Mouse (Mus musculus): ENCODE data around the gene Cnn3.
A peak's percentile ranks its signal among the peaks of the same experiment; 100 is the strongest.

Gene Cnn3

GRCm38 (mm10) chr3:121448606-121449005, 22.3 kb downstream of the Cnn3 start:
- no peak for DNase-seq (ENCODE audit: extremely low spot score, low spot score)

GRCm38 (mm10) chr3:121449527-121449926, 23.2 kb downstream of the Cnn3 start:
- DNase-seq (ENCODE audit: extremely low spot score, low spot score): no peak

- no peak for DNase-seq (ENCODE audit: extremely low spot score, low spot score)
Observed at GRCm38 (mm10) chr3:121451404-121451803, 25.1 kb downstream of the Cnn3 start.

GRCm38 (mm10) chr3:121458545-121459492, 32.5 kb downstream of the Cnn3 start:
- no peak for DNase-seq (ENCODE audit: extremely low spot score, low spot score)

GRCm38 (mm10) chr3:121460473-121461193, 34.3 kb downstream of the Cnn3 start:
- no peak for DNase-seq (ENCODE audit: extremely low spot score, low spot score)

GRCm38 (mm10) chr3:121461477-121461876, 35.2 kb downstream of the Cnn3 start:
- no peak for DNase-seq (ENCODE audit: extremely low spot score, low spot score)

- no peak for DNase-seq (ENCODE audit: extremely low spot score, low spot score)
Observed at GRCm38 (mm10) chr3:121462782-121463181, 36.5 kb downstream of the Cnn3 start.

- no peak for DNase-seq (ENCODE audit: extremely low spot score, low spot score)
Observed at GRCm38 (mm10) chr3:121464733-121465305, 38.5 kb downstream of the Cnn3 start.

- no peak for DNase-seq (ENCODE audit: extremely low spot score, low spot score)
Observed at GRCm38 (mm10) chr3:121465795-121466194, 39.5 kb downstream of the Cnn3 start.

GRCm38 (mm10) chr3:121467094-121467552, 40.8 kb downstream of the Cnn3 start:
- DNase-seq (ENCODE audit: extremely low spot score, low spot score): no peak

- DNase-seq (ENCODE audit: extremely low spot score, low spot score): no peak
Observed at GRCm38 (mm10) chr3:121468136-121468535, 41.8 kb downstream of the Cnn3 start.

- DNase-seq (ENCODE audit: extremely low spot score, low spot score): peak; percentile 65
Observed at GRCm38 (mm10) chr3:121469185-121469975, 43.1 kb downstream of the Cnn3 start.

- DNase-seq (ENCODE audit: extremely low spot score, low spot score): no peak
Observed at GRCm38 (mm10) chr3:121471703-121472102, 45.4 kb downstream of the Cnn3 start.

GRCm38 (mm10) chr3:121474738-121475137, 48.4 kb downstream of the Cnn3 start:
- no peak for DNase-seq (ENCODE audit: extremely low spot score, low spot score)

- DNase-seq (ENCODE audit: extremely low spot score, low spot score): no peak
Observed at GRCm38 (mm10) chr3:121480030-121480960, 54.0 kb downstream of the Cnn3 start.

- DNase-seq (ENCODE audit: extremely low spot score, low spot score): no peak
Observed at GRCm38 (mm10) chr3:121480961-121481436, 54.7 kb downstream of the Cnn3 start.

- DNase-seq (ENCODE audit: extremely low spot score, low spot score): no peak
Observed at GRCm38 (mm10) chr3:121481564-121481963, 55.3 kb downstream of the Cnn3 start.

GRCm38 (mm10) chr3:121483266-121484161, 57.2 kb downstream of the Cnn3 start:
- DNase-seq (ENCODE audit: extremely low spot score, low spot score): no peak

- DNase-seq (ENCODE audit: extremely low spot score, low spot score): no peak
Observed at GRCm38 (mm10) chr3:121485201-121485600, 58.9 kb downstream of the Cnn3 start.
